Mouse (Mus musculus) heart, embryonic 12.5 days (tissue): Measurements from ENCODE around the gene Tcp11l2. TPM values are rescaled to one million over a fixed set of nuclear protein-coding genes. Genes with fewer than 3 reads are reported as not detected.

Source experiments
- ATAC-seq: fragments of 200-750 bp; cut with Nextera tagmentation; 2 replicates; pipeline ENCODE4 v1.8.0; 2017; ENCODE audit warnings: moderate TSS enrichment, moderate library complexity; ENCODE audit not compliant: insufficient number of reproducible peaks, low FRiP score
- H3K27ac ChIP-seq: fragments of 300-500 bp; sonication (generic); 2 replicates; pipeline ENCODE4 v1.5.1; 2016; ENCODE audit warnings: mild to moderate bottlenecking, moderate library complexity; ENCODE audit not compliant: poor library complexity, severe bottlenecking
- H3K27me3 ChIP-seq: fragments of 300-500 bp; sonication (generic); replicated peaks from 2 replicates; pipeline ENCODE4 v1.6.1; 2016; ENCODE audit warnings: mild to moderate bottlenecking, moderate library complexity
- H3K36me3 ChIP-seq: fragments of 300-500 bp; sonication (generic); 2 replicates; pipeline ENCODE4 v1.6.1; 2016; ENCODE audit warnings: mild to moderate bottlenecking, moderate library complexity
- H3K4me1 ChIP-seq: fragments of 300-500 bp; sonication (generic); replicated peaks from 2 replicates; pipeline ENCODE4 v1.6.1; 2016; ENCODE audit warnings: mild to moderate bottlenecking
- H3K4me2 ChIP-seq: fragments of 300-500 bp; sonication (generic); 2 replicates; pipeline ENCODE4 v1.6.1; 2016; ENCODE audit warnings: mild to moderate bottlenecking, moderate library complexity
- H3K4me3 ChIP-seq: fragments of 300-500 bp; sonication (generic); 2 replicates; pipeline ENCODE4 v1.5.1; 2016; ENCODE audit warnings: mild to moderate bottlenecking
- H3K9ac ChIP-seq: fragments of 300-500 bp; sonication (generic); 2 replicates; pipeline ENCODE4 v1.6.1; 2016; ENCODE audit warnings: mild to moderate bottlenecking, moderate library complexity
- H3K9me3 ChIP-seq: fragments of 300-500 bp; sonication (generic); replicated peaks from 2 replicates; pipeline ENCODE4 v1.6.1; 2016; ENCODE audit warnings: mild to moderate bottlenecking, moderate library complexity
- WGBS: fragments of 180-500 bp; shearing (Covaris S2); methylation state at CpG from one replicate; pipeline ENCODE4 v1.1.7; 2016; 5-methylcytosine and 5-hydroxymethylcytosine counted together
- polyA plus RNA-seq: library from polyadenylated mRNA; unstranded; fragments of >200 nt; fragmentation: Nextera tagmentation; extraction: Ambion mirVana; gene quantifications from 2 replicates; pipeline ENCODE4 v1.2.1, GENCODE M21; 2016

The Tcp11l2 gene
- 29.1 and 32.2 TPM in 2 replicates for polyA plus RNA-seq

GRCm38 (mm10) chr10:84576395-84577070, at the start of gene Tcp11l2:
Gene Tcp11l2, plus strand, starts transcription at chr10:84576626.
- Histone ChIP-seq H3K36me3 (no peaks in the 10 kb centered on the region), H3K27me3 (no peaks in the 10 kb centered on the region), H3K4me3 (peak within 1 kb of the TSS; percentile 99), H3K4me1 (peaks cover 25% of the 10 kb centered on the region), H3K4me2 (peak within 1 kb of the TSS; percentile 79), H3K9me3 (no peaks in the 10 kb centered on the region), H3K9ac (peak within 1 kb of the TSS; percentile 87), H3K27ac (peak within 1 kb of the TSS; percentile 82)
- ATAC-seq, result peak; percentile 98
- under 1% methylated on average over 46 of the region's 46 CpGs for WGBS

DNA sequence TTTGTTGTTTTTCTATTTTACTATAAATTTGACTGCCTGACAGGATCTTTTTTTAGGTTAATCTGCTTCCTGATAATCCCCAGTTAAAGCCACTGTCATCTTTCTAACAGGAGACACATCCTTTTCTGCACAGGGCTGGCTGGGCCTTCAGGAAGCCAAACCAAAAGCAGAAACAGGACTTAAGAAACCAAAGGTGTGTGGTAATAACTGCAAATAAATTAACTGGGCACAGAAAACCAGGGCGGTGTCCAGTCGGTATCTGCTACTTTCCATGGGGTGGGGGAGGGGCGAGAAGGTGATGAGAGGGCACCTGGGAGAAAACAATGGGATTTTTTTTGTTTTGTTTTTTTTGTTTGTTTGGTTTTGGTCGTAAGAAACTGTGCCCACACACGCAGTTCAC, 49.4 kb upstream of the Tcp11l2 start:
- ATAC-seq, result no peak
- no peak overlapping the region for H3K27ac ChIP-seq
- H3K4me2 ChIP-seq, result no peak overlapping the region
- peaks cover 61% of the 10 kb centered on the region for H3K36me3 ChIP-seq
- WGBS, result 76% methylated on average over 5 of the region's 5 CpGs
- H3K4me3 ChIP-seq, result no peak overlapping the region
- no peak overlapping the region for H3K9ac ChIP-seq
- no peaks in the 10 kb centered on the region for H3K9me3 ChIP-seq
- no peaks in the 10 kb centered on the region for H3K27me3 ChIP-seq
- peaks cover 40% of the 10 kb centered on the region for H3K4me1 ChIP-seq

- Histone ChIP-seq H3K4me2 (no peak overlapping the region), H3K27me3 (no peaks in the 10 kb centered on the region), H3K36me3 (peaks cover 61% of the 10 kb centered on the region), H3K4me1 (peaks cover 45% of the 10 kb centered on the region), H3K9me3 (no peaks in the 10 kb centered on the region), H3K4me3 (no peak overlapping the region), H3K27ac (no peak overlapping the region), H3K9ac (no peak overlapping the region)
- no peak for ATAC-seq
- 78% methylated on average over 12 of the region's 12 CpGs for WGBS
These were observed 48.8 kb upstream of the Tcp11l2 start for GRCm38 (mm10) chr10:84527631-84528030.

DNA sequence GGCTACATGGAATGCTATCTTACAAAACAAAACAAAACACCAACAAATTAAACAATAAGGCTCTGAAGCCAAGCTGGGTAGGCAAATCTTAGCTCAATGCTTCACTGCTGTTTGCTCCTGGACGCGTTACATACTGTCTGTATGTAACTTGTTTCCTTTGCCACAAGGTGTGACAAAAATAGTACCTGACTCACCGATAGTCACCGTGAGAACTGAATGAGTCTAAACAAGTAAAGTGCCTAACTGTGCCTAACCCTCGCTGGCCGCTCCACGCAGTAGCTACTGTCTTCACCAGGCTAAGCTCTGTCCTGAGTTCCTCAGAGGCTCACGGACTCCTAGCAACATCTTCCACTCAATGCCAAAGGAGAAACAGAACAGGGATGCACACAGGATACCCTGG, 46.0 kb upstream of the Tcp11l2 start:
- H3K4me3 ChIP-seq, result peak overlapping the region; percentile 92
- peak overlapping the region; percentile 80 for H3K4me2 ChIP-seq
- peaks cover 53% of the 10 kb centered on the region for H3K4me1 ChIP-seq
- H3K9me3 ChIP-seq, result no peaks in the 10 kb centered on the region
- H3K27ac ChIP-seq, result peak overlapping the region; percentile 91
- H3K36me3 ChIP-seq, result peaks cover 46% of the 10 kb centered on the region
- 47% methylated on average over 8 of the region's 8 CpGs for WGBS
- H3K27me3 ChIP-seq, result no peaks in the 10 kb centered on the region
- H3K9ac ChIP-seq, result peak overlapping the region; percentile 93; the same call in 1 of the 2 replicates
- no peak for ATAC-seq

GRCm38 (mm10) chr10:84531576-84531975, 44.9 kb upstream of the Tcp11l2 start:
- Histone ChIP-seq H3K4me1 (peaks cover 62% of the 10 kb centered on the region), H3K27me3 (no peaks in the 10 kb centered on the region), H3K4me2 (peak overlapping the region; percentile 80), H3K9ac (peak overlapping the region; percentile 93), H3K27ac (peak overlapping the region; percentile 91), H3K9me3 (no peaks in the 10 kb centered on the region), H3K36me3 (peaks cover 38% of the 10 kb centered on the region), H3K4me3 (peak overlapping the region; percentile 92)
- 84% methylated on average over 4 of the region's 4 CpGs for WGBS
- no peak for ATAC-seq

- no peak for ATAC-seq
- 48% methylated on average over 16 of the region's 16 CpGs for WGBS
- H3K27ac ChIP-seq, result peak overlapping the region; percentile 91
- H3K27me3 ChIP-seq, result no peaks in the 10 kb centered on the region
- peak overlapping the region; percentile 93 for H3K9ac ChIP-seq
- peaks cover 62% of the 10 kb centered on the region for H3K4me1 ChIP-seq
- no peaks in the 10 kb centered on the region for H3K9me3 ChIP-seq
- H3K4me3 ChIP-seq, result peak overlapping the region; percentile 92
- H3K36me3 ChIP-seq, result peaks cover 32% of the 10 kb centered on the region
- peak overlapping the region; percentile 80 for H3K4me2 ChIP-seq
These were observed 44.1 kb upstream of the Tcp11l2 start for GRCm38 (mm10) chr10:84532191-84532889.

- peak overlapping the region; percentile 92 for H3K4me3 ChIP-seq
- WGBS, result under 1% methylated on average over 70 of the region's 72 CpGs
- peak overlapping the region; percentile 93 for H3K9ac ChIP-seq
- H3K27me3 ChIP-seq, result no peaks in the 10 kb centered on the region
- H3K36me3 ChIP-seq, result peaks cover 24% of the 10 kb centered on the region
- peak overlapping the region; percentile 80 for H3K4me2 ChIP-seq
- H3K4me1 ChIP-seq, result peaks cover 57% of the 10 kb centered on the region
- H3K9me3 ChIP-seq, result no peaks in the 10 kb centered on the region
- peak; percentile 38 for ATAC-seq
- peak overlapping the region; percentile 91 for H3K27ac ChIP-seq
These were observed 43.2 kb upstream of the Tcp11l2 start for GRCm38 (mm10) chr10:84532911-84533882.

DNA sequence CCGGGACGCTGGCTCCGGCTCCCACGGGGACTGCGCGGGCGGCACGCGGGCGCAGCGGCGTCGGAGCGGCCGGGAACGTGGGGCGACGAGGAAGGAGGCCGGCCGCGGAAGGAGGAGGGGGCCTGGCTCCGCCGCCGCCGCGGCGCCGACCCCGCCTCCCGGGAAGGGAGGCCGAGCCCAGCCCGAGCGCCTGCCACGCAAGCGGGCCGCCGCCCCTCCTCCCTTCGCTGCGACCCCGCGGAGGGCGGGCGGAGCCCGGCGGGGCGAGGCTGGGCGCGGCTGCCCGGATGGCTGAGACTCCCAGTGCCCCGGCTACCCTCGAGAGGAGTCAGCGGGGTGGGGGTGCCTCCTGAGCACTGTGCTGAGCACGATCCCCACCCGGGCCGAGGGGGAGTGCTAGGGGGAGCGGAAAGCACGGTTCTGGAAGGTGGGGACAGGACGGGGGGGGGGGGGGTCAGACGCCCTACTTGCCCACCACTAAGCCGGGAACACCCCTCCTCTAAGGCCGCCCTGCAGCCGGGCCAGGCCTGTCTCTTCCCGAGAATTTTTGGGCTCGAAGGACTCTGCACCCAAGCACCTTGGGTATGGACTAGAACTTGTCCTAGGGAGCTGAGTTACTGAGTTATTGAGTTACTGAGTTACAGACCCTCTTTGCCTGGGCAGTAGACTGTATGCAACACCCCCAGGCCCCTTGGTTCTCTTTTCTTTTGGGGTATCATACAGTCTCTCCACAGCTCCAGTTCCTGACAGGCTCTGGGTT, 42.3 kb upstream of the Tcp11l2 start, which contains the start of gene Ckap4:
Gene Ckap4, minus strand, starts transcription at position 151 of the 760 bp plus-strand sequence.
- Histone ChIP-seq H3K9ac (peak within 1 kb of the TSS; percentile 93), H3K4me3 (peak within 1 kb of the TSS; percentile 92), H3K4me1 (peaks cover 52% of the 10 kb centered on the region), H3K27ac (peak within 1 kb of the TSS; percentile 91), H3K4me2 (peak within 1 kb of the TSS; percentile 80), H3K9me3 (no peaks in the 10 kb centered on the region), H3K27me3 (no peaks in the 10 kb centered on the region), H3K36me3 (peaks cover 15% of the 10 kb centered on the region)
- peak; percentile 86 for ATAC-seq
- WGBS, result 3% methylated on average over 59 of the region's 64 CpGs

- no peak for ATAC-seq
- Histone ChIP-seq H3K27me3 (no peaks in the 10 kb centered on the region), H3K9me3 (no peaks in the 10 kb centered on the region), H3K36me3 (peaks cover 7% of the 10 kb centered on the region), H3K4me1 (peaks cover 39% of the 10 kb centered on the region), H3K9ac (no peak overlapping the region), H3K4me2 (no peak overlapping the region), H3K4me3 (no peak overlapping the region), H3K27ac (peak overlapping the region; percentile 41)
- WGBS, result 84% methylated on average over 5 of the region's 5 CpGs
These were observed 41.0 kb upstream of the Tcp11l2 start for GRCm38 (mm10) chr10:84535458-84535857.

DNA sequence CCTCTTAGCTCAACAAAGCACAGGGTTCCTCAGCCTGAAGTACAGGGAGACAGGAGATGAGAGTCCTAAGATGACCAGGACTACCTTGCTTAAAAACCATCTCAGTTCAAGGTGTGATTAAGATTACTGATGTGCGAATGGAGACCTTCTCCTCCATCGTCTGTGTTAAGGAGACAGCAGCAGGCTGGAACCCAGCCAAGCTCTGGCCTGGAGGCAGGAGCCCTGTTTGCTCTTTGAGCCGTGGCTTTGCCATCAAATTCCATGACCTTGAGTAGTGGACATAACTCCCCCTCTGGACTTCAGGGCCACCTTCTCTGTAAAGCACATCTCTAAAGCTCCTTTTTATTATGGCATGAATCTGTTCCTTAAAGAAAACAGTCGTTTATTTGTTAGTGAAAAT, 40.6 kb upstream of the Tcp11l2 start:
- H3K27me3 ChIP-seq, result no peaks in the 10 kb centered on the region
- WGBS, result 28% methylated on average over 4 of the region's 4 CpGs

More for the DNA sequence above, 40.6 kb upstream of the Tcp11l2 start:
- no peak for ATAC-seq
- Histone ChIP-seq H3K9ac (no peak overlapping the region), H3K36me3 (peaks cover 7% of the 10 kb centered on the region), H3K27ac (peak overlapping the region; percentile 41), H3K4me2 (no peak overlapping the region), H3K9me3 (no peaks in the 10 kb centered on the region), H3K4me3 (no peak overlapping the region), H3K4me1 (peaks cover 35% of the 10 kb centered on the region)
